Mouse (Mus musculus) intestine, embryonic 15.5 days (tissue): ENCODE measurements around the gene Exoc3l. TPM values are rescaled to one million over a fixed set of nuclear protein-coding genes. Genes with fewer than 3 reads are reported as not detected.
"Not testable (repeated sequence)": the region's sequence is repeated elsewhere in the genome, so short reads cannot be mapped to it uniquely, and the experiment has no call there.

Experiments
- ATAC-seq: fragments of 200-750 bp; cut with Nextera tagmentation; 2 replicates; pipeline ENCODE4 v1.8.0; 2017; ENCODE audit warnings: moderate TSS enrichment, moderate library complexity
- H3K27ac ChIP-seq: fragments of 300-500 bp; sonication (generic); 2 replicates; pipeline ENCODE4 v1.5.1; 2015; ENCODE audit warnings: mild to moderate bottlenecking, inconsistent platforms
- H3K27me3 ChIP-seq: fragments of 300-500 bp; sonication (generic); replicated peaks from 2 replicates; pipeline ENCODE4 v1.6.1; 2015; ENCODE audit warnings: inconsistent platforms
- H3K36me3 ChIP-seq: fragments of 300-500 bp; sonication (generic); 2 replicates; pipeline ENCODE4 v1.6.1; 2015; ENCODE audit warnings: inconsistent platforms
- H3K4me1 ChIP-seq: fragments of 300-500 bp; sonication (generic); replicated peaks from 2 replicates; pipeline ENCODE4 v1.6.1; 2015; ENCODE audit warnings: inconsistent platforms
- H3K4me2 ChIP-seq: fragments of 300-500 bp; sonication (generic); replicated peaks from 2 replicates; pipeline ENCODE4 v1.6.1; 2015; ENCODE audit warnings: mild to moderate bottlenecking, inconsistent platforms
- H3K4me3 ChIP-seq: fragments of 300-500 bp; sonication (generic); replicated peaks from 2 replicates; pipeline ENCODE4 v1.5.1; 2015; ENCODE audit warnings: inconsistent platforms
- H3K9ac ChIP-seq: fragments of 300-500 bp; sonication (generic); 2 replicates; pipeline ENCODE4 v1.6.1; 2015; ENCODE audit warnings: inconsistent platforms
- H3K9me3 ChIP-seq: fragments of 300-500 bp; sonication (generic); 2 replicates; pipeline ENCODE4 v1.6.1; 2016; ENCODE audit warnings: inconsistent platforms
- WGBS: fragments of 180-500 bp; shearing (Covaris S2); methylation state at CpG from one replicate; pipeline ENCODE4 v1.1.7; 2015; 5-methylcytosine and 5-hydroxymethylcytosine counted together
- polyA plus RNA-seq: library from polyadenylated mRNA; unstranded; fragments of >200 nt; fragmentation: Nextera tagmentation; extraction: Ambion mirVana; gene quantifications from 2 replicates; pipeline ENCODE4 v1.2.1, GENCODE M21; 2015

The Exoc3l gene
- polyA plus RNA-seq, 1 experiment from 2014 or later: 8.7 TPM

- H3K4me3 ChIP-seq: peak within 1 kb of the TSS; percentile 92
- H3K27me3 ChIP-seq: no peaks in the 10 kb centered on the region
- H3K4me1 ChIP-seq: peaks cover 13% of the 10 kb centered on the region
- WGBS: under 1% methylated on average over 58 of the region's 58 CpGs
- H3K9me3 ChIP-seq: no peaks in the 10 kb centered on the region
- H3K9ac ChIP-seq: peak within 1 kb of the TSS; percentile 85
- peak; percentile 93 for ATAC-seq
- H3K4me2 ChIP-seq: peak within 1 kb of the TSS; percentile 85
- peaks cover 24% of the 10 kb centered on the region for H3K36me3 ChIP-seq
- H3K27ac ChIP-seq: peak within 1 kb of the TSS; percentile 54
Observed at GRCm38 (mm10) chr8:105297511-105298192, 1.8 kb upstream of the Exoc3l start, which contains the start of gene E2f4. E2f4 (plus strand) TSS chr8:105297663.

- peaks cover 5% of the 10 kb centered on the region for H3K36me3 ChIP-seq
- H3K4me1 ChIP-seq: peaks cover 19% of the 10 kb centered on the region
- H3K4me3 ChIP-seq: no peak overlapping the region
- H3K27ac ChIP-seq: no peak overlapping the region
- peaks cover 6% of the 10 kb centered on the region for H3K27me3 ChIP-seq
- ATAC-seq: no peak
- H3K9ac ChIP-seq: no peak overlapping the region
- peak overlapping the region; percentile 19; the same call in 1 of the 2 replicates for H3K4me2 ChIP-seq
- 72% methylated on average over 11 of the region's 11 CpGs for WGBS
- H3K9me3 ChIP-seq: no peaks in the 10 kb centered on the region
Observed at GRCm38 (mm10) chr8:105295256-105295655, 645 bp downstream of the Exoc3l start.

GRCm38 (mm10) chr8:105294776-105295175, 1.1 kb downstream of the Exoc3l start:
- Histone ChIP-seq H3K4me2 (0 out of 2 replicates have a peak overlapping the region, but pooled peaks have one; percentile 19), H3K4me1 (peaks cover 22% of the 10 kb centered on the region), H3K36me3 (peaks cover under 1% of the 10 kb centered on the region; the same call in 1 of the 2 replicates), H3K27ac (no peak overlapping the region), H3K4me3 (no peak overlapping the region), H3K27me3 (peaks cover 11% of the 10 kb centered on the region), H3K9me3 (no peaks in the 10 kb centered on the region), H3K9ac (no peak overlapping the region)
- no peak for ATAC-seq
- 68% methylated on average over 9 of the region's 9 CpGs for WGBS

DNA sequence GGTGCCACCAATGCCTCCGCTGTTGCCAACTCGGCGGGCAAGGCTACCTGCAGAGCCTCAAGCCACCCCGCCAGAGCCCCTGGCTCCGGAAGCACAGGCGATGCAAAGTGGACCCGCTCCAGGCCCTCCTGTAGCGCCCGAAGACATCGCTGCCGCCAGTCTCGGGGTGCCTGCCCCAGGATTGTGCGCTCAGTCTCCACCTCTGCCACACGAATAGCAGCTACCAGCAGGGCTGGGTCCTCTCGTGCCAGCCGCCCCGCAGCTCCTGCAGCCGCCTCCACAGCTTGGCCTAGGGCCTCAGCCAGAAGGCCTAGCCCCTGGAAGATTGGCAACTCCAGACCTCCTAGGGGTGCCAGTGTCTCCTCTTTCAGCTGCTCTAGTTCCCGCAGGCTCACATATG, 2.5 kb downstream of the Exoc3l start:
- Histone ChIP-seq H3K9ac (no peak overlapping the region), H3K36me3 (no peaks in the 10 kb centered on the region), H3K27me3 (peaks cover 11% of the 10 kb centered on the region), H3K9me3 (no peaks in the 10 kb centered on the region), H3K4me1 (peaks cover 14% of the 10 kb centered on the region), H3K4me3 (no peak overlapping the region), H3K4me2 (no peak overlapping the region), H3K27ac (no peak overlapping the region)
- WGBS: 70% methylated on average over 19 of the region's 19 CpGs
- no peak for ATAC-seq

- ATAC-seq: no peak
Observed at GRCm38 (mm10) chr8:105292471-105292870, 3.4 kb downstream of the Exoc3l start.

DNA sequence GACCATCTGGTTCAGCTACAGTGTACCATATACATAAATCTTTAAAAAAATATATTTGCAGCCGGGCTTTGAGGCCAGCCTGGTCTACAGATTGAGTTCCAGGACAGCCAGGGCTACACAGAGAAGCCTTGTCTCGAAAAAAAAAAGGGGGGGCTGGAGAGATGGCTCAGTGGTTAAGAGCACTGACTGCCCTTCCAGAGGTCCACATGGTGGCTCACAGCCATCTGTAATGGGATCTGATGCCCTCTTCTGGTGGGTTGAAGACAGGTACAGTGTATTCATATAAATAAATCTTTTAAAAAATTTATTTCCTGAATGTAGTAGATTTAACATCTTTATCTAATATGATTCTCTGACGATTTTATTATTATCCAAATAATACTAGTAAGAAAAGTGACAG, 4.1 kb downstream of the Exoc3l start:
- not testable (repeated sequence) for H3K4me3 ChIP-seq, ATAC-seq
- H3K27me3 ChIP-seq: peaks cover 11% of the 10 kb centered on the region

More at GRCm38 (mm10) chr8:105292471-105292870, 3.4 kb downstream of the Exoc3l start:
- no peaks in the 10 kb centered on the region for H3K36me3 ChIP-seq
- no peak overlapping the region for H3K4me2 ChIP-seq
- no peak overlapping the region for H3K9ac ChIP-seq
- peaks cover 11% of the 10 kb centered on the region for H3K27me3 ChIP-seq
- no peak overlapping the region for H3K27ac ChIP-seq
- WGBS: 82% methylated on average over 7 of the region's 7 CpGs
- H3K9me3 ChIP-seq: no peaks in the 10 kb centered on the region
- H3K4me3 ChIP-seq: no peak overlapping the region
- peaks cover 11% of the 10 kb centered on the region for H3K4me1 ChIP-seq

GRCm38 (mm10) chr8:105291364-105291763, 4.5 kb downstream of the Exoc3l start:
- H3K27ac ChIP-seq, H3K9ac ChIP-seq, H3K36me3 ChIP-seq, H3K4me2 ChIP-seq, H3K4me3 ChIP-seq, H3K9me3 ChIP-seq, ATAC-seq: not testable (repeated sequence)
- 85% methylated on average over 8 of the region's 8 CpGs for WGBS
- H3K27me3 ChIP-seq: peaks cover 11% of the 10 kb centered on the region
- H3K4me1 ChIP-seq: peaks cover 11% of the 10 kb centered on the region

More for the DNA sequence above, 4.1 kb downstream of the Exoc3l start:
- not testable (repeated sequence) for H3K9me3 ChIP-seq, H3K9ac ChIP-seq, H3K27ac ChIP-seq, H3K4me2 ChIP-seq, H3K36me3 ChIP-seq
- H3K4me1 ChIP-seq: peaks cover 11% of the 10 kb centered on the region
- 69% methylated on average over 3 of the region's 3 CpGs for WGBS

GRCm38 (mm10) chr8:105290554-105291314, 5.2 kb downstream of the Exoc3l start:
- peak overlapping the region; percentile 48; the same call in 1 of the 2 replicates for H3K4me3 ChIP-seq
- H3K36me3 ChIP-seq: no peaks in the 10 kb centered on the region
- H3K9me3 ChIP-seq: no peaks in the 10 kb centered on the region
- ATAC-seq: no peak
- peak overlapping the region; percentile 86 for H3K4me2 ChIP-seq
- H3K9ac ChIP-seq: no peak overlapping the region
- H3K27ac ChIP-seq: no peak overlapping the region
- peaks cover 11% of the 10 kb centered on the region for H3K4me1 ChIP-seq
- WGBS: 7% methylated on average over 31 of the region's 31 CpGs
- peaks cover 11% of the 10 kb centered on the region for H3K27me3 ChIP-seq

DNA sequence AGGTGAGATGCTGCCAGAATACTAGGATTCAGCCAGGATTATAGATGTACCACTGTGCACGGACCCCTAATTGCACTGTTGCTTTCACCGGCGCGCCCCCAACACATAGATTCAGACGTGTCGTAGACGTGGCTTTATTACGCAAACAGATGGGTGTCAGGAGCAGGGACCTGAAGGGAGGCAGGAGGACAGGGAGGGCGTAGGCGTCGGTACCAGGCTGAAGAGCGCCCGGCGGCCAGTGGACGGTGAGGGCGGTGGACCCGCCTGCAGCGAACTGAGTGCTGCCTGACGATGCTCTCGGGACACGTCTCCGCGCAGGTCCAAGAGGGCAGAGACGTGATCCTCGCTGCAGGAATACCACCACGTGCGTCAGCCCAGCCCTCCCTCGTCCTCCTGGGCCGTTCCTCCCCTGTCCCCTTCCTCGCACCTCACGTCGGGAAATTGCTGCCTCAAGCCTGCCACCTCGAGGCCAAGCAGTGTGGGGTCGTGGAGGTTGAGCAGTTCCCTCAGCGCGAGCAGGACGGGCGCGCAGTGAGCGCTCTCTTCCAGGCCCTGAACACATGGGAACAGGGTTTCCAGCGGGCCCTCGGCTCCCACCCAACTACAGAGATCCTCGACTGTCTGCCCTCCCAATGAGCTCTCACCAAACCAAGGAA, 6.0 kb downstream of the Exoc3l start, which contains the start of gene 4931428F04Rik:
TSS of gene 4931428F04Rik (minus strand) at position 60 of the 656 bp plus-strand sequence.
- peak within 1 kb of the TSS; percentile 38; the same call in 1 of the 2 replicates for H3K9ac ChIP-seq
- WGBS: 1% methylated on average over 43 of the region's 43 CpGs
- H3K36me3 ChIP-seq: no peaks in the 10 kb centered on the region
- H3K27me3 ChIP-seq: peaks cover 11% of the 10 kb centered on the region
- no peaks in the 10 kb centered on the region for H3K9me3 ChIP-seq
- peak within 1 kb of the TSS; percentile 56; the same call in 1 of the 2 replicates for H3K27ac ChIP-seq
- peak within 1 kb of the TSS; percentile 86 for H3K4me2 ChIP-seq
- ATAC-seq: peak; percentile 30
- H3K4me1 ChIP-seq: peaks cover 11% of the 10 kb centered on the region
- peak within 1 kb of the TSS; percentile 48 for H3K4me3 ChIP-seq

- Histone ChIP-seq H3K36me3 (no peaks in the 10 kb centered on the region), H3K4me3 (peak overlapping the region; percentile 48), H3K4me2 (peak overlapping the region; percentile 86), H3K27me3 (peaks cover 11% of the 10 kb centered on the region), H3K4me1 (peaks cover 11% of the 10 kb centered on the region), H3K9me3 (no peaks in the 10 kb centered on the region), H3K9ac (peak overlapping the region; percentile 38; the same call in 1 of the 2 replicates), H3K27ac (peak overlapping the region; percentile 56; the same call in 1 of the 2 replicates)
- ATAC-seq: peak; percentile 95
- under 1% methylated on average over 53 of the region's 53 CpGs for WGBS
Observed at GRCm38 (mm10) chr8:105288958-105289732, 6.8 kb downstream of the Exoc3l start.

DNA sequence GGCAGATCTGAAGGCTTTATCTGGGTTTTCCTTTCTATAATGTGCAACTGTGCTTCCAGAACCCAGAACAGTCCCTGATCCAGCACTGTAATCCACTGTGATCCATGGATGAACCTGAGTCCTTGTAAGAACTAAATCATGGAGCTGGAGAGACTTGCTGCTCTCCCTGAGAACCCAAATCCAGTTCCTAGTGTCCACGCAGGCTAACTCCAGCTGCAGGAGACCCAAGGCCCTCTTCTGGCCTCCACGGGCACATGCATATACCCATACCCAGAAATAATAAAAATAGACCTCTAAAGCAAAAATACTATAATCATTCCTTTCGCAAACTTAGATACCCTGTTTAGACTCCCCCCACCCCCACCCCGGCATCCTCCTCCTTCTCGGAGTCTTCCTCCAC, 7.7 kb downstream of the Exoc3l start:
- no peaks in the 10 kb centered on the region for H3K36me3 ChIP-seq

More for the DNA sequence above, 7.7 kb downstream of the Exoc3l start:
- ATAC-seq: no peak
- Histone ChIP-seq H3K9me3 (no peaks in the 10 kb centered on the region), H3K4me3 (no peak overlapping the region), H3K27ac (no peak overlapping the region), H3K27me3 (peaks cover 11% of the 10 kb centered on the region), H3K4me1 (peaks cover 11% of the 10 kb centered on the region), H3K9ac (no peak overlapping the region), H3K4me2 (peak overlapping the region; percentile 86; the same call in 1 of the 2 replicates)
- 86% methylated on average over 5 of the region's 5 CpGs for WGBS
